Mouse (Mus musculus): ENCODE data around the gene Kmt2e. TPM values are rescaled to one million over a fixed set of nuclear protein-coding genes. Genes with fewer than 3 reads are reported as not detected.

Kmt2e gene
- 386 TPM for polyA plus RNA-seq (2017; shearing (Covaris generic))

DNA sequence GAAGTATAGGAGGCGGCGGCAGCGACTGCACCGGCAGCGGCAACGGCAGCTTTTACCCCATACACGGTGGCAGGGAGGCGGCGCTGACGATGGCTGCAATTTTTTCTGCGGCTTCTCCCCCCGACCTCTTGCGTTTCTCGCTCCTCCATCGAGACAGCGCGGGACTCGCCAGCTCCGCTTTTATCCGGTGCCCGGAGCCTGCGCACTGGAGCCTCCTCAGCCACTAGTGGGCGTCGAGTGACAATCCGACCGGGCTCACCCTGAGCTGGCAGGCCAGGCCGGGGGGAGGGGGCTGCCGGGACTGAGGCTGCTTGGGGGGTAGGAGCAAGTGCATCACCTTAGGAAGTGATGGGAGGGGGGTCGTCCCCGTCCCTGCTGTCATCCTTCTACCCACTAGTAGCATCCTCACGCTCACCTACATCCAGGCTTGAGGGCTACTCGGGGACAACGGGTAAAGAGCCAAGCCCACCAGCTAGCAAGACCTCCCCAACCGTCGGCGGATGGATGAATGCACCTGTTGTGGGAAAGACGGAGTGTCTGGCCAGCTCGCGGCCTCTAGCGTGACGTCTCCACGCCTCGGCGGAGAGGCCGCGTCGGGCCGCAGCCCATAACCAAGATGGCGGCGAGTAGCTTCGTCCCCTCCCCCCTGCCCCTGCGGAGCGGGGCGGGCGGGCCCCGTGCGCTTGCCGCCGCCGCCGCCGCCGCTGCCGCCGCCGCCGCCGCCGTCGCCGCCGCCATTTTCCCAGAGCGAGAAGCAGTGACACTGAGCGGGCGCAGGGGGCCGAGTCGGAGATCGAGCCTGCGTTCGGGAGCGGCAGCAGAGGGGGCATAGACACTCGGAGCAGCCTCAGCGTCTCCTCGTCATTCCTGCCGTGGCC is at the start of gene Kmt2e:
TSS of gene Kmt2e (plus strand) at position 722 of the 878 bp plus-strand sequence.

Data from naive thymus-derived CD4-positive, alpha-beta T cell, adult 5 months (primary cell).